23 mouse cellular contexts compared by ENCODE assay signal in the genomic region with DNA sequence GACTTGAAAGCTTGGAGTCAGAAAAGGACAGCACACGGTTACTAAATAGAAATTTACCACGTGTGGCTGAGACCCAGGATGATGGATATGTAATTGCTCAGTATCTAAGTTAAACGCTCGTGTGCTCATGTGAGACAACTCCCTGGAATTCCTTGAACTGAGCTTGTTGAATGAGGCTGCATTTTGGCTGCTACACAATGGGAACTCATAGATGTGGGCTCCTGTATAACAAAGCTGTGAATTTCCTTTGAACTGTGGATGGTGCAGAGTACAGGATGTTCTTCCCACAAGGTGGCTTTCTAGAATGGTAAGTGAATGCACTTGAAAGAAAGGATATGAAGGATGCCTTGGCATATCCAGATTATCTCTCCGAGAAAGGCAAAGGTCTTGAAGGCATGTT.
DNase-seq lines count a peak whose midpoint lies in the region; ATAC-seq and TF ChIP-seq lines count a peak whose summit lies in the region.
"Had no signal": no experiment of that assay in that cellular context is flagged by ENCODE, and none has a peak within 500 bp of the region (broad histone marks: within the 10 kb centered on the region; RNA-seq: fewer than 3 reads in every experiment).

No protein-coding gene starts in this region.

- in situ Hi-C loops in ES-E14 (cut with MboI; ENCODE audit: low sequenced_read_pairs in 2 of 2, unreplicated experiment in 2 of 2), result no loop called here

- no peak overlapping the region for H3K9ac ChIP-seq in forebrain, embryonic 12.5 days
- no peak overlapping the region for H3K9ac ChIP-seq in midbrain, embryonic 11.5 days (ENCODE audit: low read length)
- no peak overlapping the region for H3K9ac ChIP-seq in ES-E14 (ENCODE audit: insufficient read depth, low read depth, low read length, poor library complexity, severe bottlenecking)
- H3K9ac ChIP-seq: embryonic facial prominence, embryonic 12.5 days; heart, embryonic 15.5 days had no signal

- no peak for DNase-seq in forebrain, embryonic 10.5 days (ENCODE audit: extremely low spot score, low spot score)
- DNase-seq in midbrain, embryonic 11.5 days (ENCODE audit: low spot score, missing footprints), result peak; percentile 78
- no peak for DNase-seq in midbrain, embryonic 10.5 days (ENCODE audit: low spot score)
- peak; percentile 19 for DNase-seq in ES-E14 (ENCODE audit: low read depth, low spot score)
- DNase-seq in brain, adult 2 months (ENCODE audit: low read depth, low spot score), result peak; percentile 10
- DNase-seq in yolk sac, embryonic 10.5 days (ENCODE audit: low spot score), result no peak
- DNase-seq in kidney, adult 18-20 months, result no peak
- DNase-seq: adrenal gland, adult 2 months; adrenal gland, postnatal 25 days; cerebellum, adult 11 months; cerebellum, adult 8-10 months; cerebellum, postnatal 14 days; embryo, embryonic 11 days; gastrocnemius, postnatal 14 days; heart, adult 2 months; heart, postnatal 14 days; kidney, adult 11 months had no signal

- H3K27ac ChIP-seq in forebrain, embryonic 12.5 days, result no peak overlapping the region
- no peak overlapping the region for H3K27ac ChIP-seq in forebrain, embryonic 10.5 days
- H3K27ac ChIP-seq in midbrain, embryonic 11.5 days (ENCODE audit: low read depth, low read length), result no peak overlapping the region
- no peak overlapping the region for H3K27ac ChIP-seq in midbrain, embryonic 10.5 days (replicated peaks)
- H3K27ac ChIP-seq in ES-E14 (ENCODE audit: insufficient read depth, low read depth, low read length, poor library complexity, severe bottlenecking), result no peak overlapping the region
- H3K27ac ChIP-seq: embryonic facial prominence, embryonic 12.5 days; heart, adult 2 months; heart, embryonic 15.5 days had no signal

- H3K4me3 ChIP-seq in forebrain, embryonic 12.5 days (replicated peaks), result no peak overlapping the region
- H3K4me3 ChIP-seq in forebrain, embryonic 10.5 days, result no peak overlapping the region
- H3K4me3 ChIP-seq in midbrain, embryonic 11.5 days (ENCODE audit: low read depth, low read length), result no peak overlapping the region
- no peak overlapping the region for H3K4me3 ChIP-seq in midbrain, embryonic 10.5 days
- no peak overlapping the region for H3K4me3 ChIP-seq in ES-E14 (ENCODE audit: insufficient read depth in 1 of 2, low read depth in 1 of 2, low read length in 2 of 2, poor library complexity in 1 of 2, severe bottlenecking in 1 of 2)
- H3K4me3 ChIP-seq: embryonic facial prominence, embryonic 12.5 days; heart, adult 2 months; heart, embryonic 15.5 days had no signal

- no peaks in the 10 kb centered on the region for H3K36me3 ChIP-seq in forebrain, embryonic 12.5 days (replicated peaks)
- H3K36me3 ChIP-seq in forebrain, embryonic 10.5 days (replicated peaks), result no peaks in the 10 kb centered on the region
- H3K36me3 ChIP-seq in midbrain, embryonic 11.5 days (ENCODE audit: control insufficient read depth, insufficient read depth, low read length), result no peaks in the 10 kb centered on the region
- no peaks in the 10 kb centered on the region for H3K36me3 ChIP-seq in midbrain, embryonic 10.5 days
- H3K36me3 ChIP-seq in ES-E14 (ENCODE audit: control insufficient read depth, insufficient read depth, low read length, poor library complexity, severe bottlenecking), result no peaks in the 10 kb centered on the region
- H3K36me3 ChIP-seq: embryonic facial prominence, embryonic 12.5 days; heart, embryonic 15.5 days had no signal

- ATAC-seq in forebrain, embryonic 12.5 days (ENCODE audit: low FRiP score), result 0 out of 2 replicates have a peak, but pooled peaks have one; percentile 17
- ATAC-seq in midbrain, embryonic 11.5 days (ENCODE audit: low FRiP score), result no peak
- ATAC-seq: activated CD4-positive, CD25-positive, alpha-beta regulatory T cell, adult 4 months; forebrain, embryonic 16.5 days had no signal

- 31% methylated on average over 5 of the region's 5 CpGs for WGBS in forebrain, embryonic 12.5 days
- WGBS in forebrain, embryonic 10.5 days, result 53% methylated on average over 5 of the region's 5 CpGs
- 62% methylated on average over 5 of the region's 5 CpGs for WGBS in midbrain, embryonic 11.5 days
- WGBS in midbrain, embryonic 10.5 days, result 63% methylated on average over 5 of the region's 5 CpGs

- 0 out of 2 replicates have a peak, but pooled peaks cover 6% of the 10 kb centered on the region for H3K4me1 ChIP-seq in forebrain, embryonic 12.5 days
- peaks cover 16% of the 10 kb centered on the region for H3K4me1 ChIP-seq in forebrain, embryonic 10.5 days
- H3K4me1 ChIP-seq in midbrain, embryonic 11.5 days (ENCODE audit: control insufficient read depth, insufficient read depth, low read length), result no peaks in the 10 kb centered on the region
- H3K4me1 ChIP-seq in midbrain, embryonic 10.5 days, result no peaks in the 10 kb centered on the region
- H3K4me1 ChIP-seq in ES-E14 (ENCODE audit: control insufficient read depth in 2 of 2, insufficient read depth in 2 of 2, low read length in 2 of 2, poor library complexity in 1 of 2), result peaks cover 0 to 1% of the 10 kb centered on the region in 2 experiments; a peak in 1 of 4 replicates
- H3K4me1 ChIP-seq: embryonic facial prominence, embryonic 12.5 days; heart, embryonic 15.5 days had no signal

- no peak overlapping the region for H3K4me2 ChIP-seq in forebrain, embryonic 12.5 days
- no peak overlapping the region for H3K4me2 ChIP-seq in midbrain, embryonic 11.5 days
- H3K4me2 ChIP-seq: embryonic facial prominence, embryonic 12.5 days; heart, embryonic 11.5 days; heart, embryonic 15.5 days had no signal

- no peaks in the 10 kb centered on the region for H3K27me3 ChIP-seq in forebrain, embryonic 12.5 days
- H3K27me3 ChIP-seq in forebrain, embryonic 10.5 days (ENCODE audit: poor library complexity, severe bottlenecking), result no peaks in the 10 kb centered on the region
- no peaks in the 10 kb centered on the region for H3K27me3 ChIP-seq in midbrain, embryonic 11.5 days (ENCODE audit: control insufficient read depth, insufficient read depth, low read length)
- no peaks in the 10 kb centered on the region for H3K27me3 ChIP-seq in midbrain, embryonic 10.5 days (ENCODE audit: low read depth, poor library complexity, severe bottlenecking)
- H3K27me3 ChIP-seq: embryonic facial prominence, embryonic 12.5 days; heart, embryonic 15.5 days had no signal

- no peaks in the 10 kb centered on the region for H3K9me3 ChIP-seq in forebrain, embryonic 12.5 days
- H3K9me3 ChIP-seq in forebrain, embryonic 10.5 days, result 0 out of 2 replicates have a peak, but pooled peaks cover 2% of the 10 kb centered on the region
- no peaks in the 10 kb centered on the region for H3K9me3 ChIP-seq in midbrain, embryonic 11.5 days (ENCODE audit: control insufficient read depth, low read length)
- H3K9me3 ChIP-seq in midbrain, embryonic 10.5 days (replicated peaks), result no peaks in the 10 kb centered on the region
- no peaks in the 10 kb centered on the region for H3K9me3 ChIP-seq in ES-E14 (ENCODE audit: control insufficient read depth, insufficient read depth, low read depth, low read length)
- H3K9me3 ChIP-seq: embryonic facial prominence, embryonic 12.5 days; heart, embryonic 15.5 days had no signal

TF ChIP-seq in ES-E14, 5 proteins besides CTCF, POLR2A, EP300 and RAD21:
- no peak for TF ChIP-seq HCFC1 (IDR thresholded peaks at IDR 0.05; ENCODE audit: borderline replicate concordance, insufficient read depth, low read length)

Comparison
In these comparisons a context has a peak if more than half of its experiments do, and no peak if none do; other contexts are left out.
1. DNase-seq: peak in midbrain, embryonic 11.5 days (single experiment), ES-E14 (single experiment) and brain, adult 2 months (single experiment); none in forebrain, embryonic 10.5 days (single experiment), midbrain, embryonic 10.5 days (single experiment), yolk sac, embryonic 10.5 days (single experiment) and kidney, adult 18-20 months (single experiment).